Mouse (Mus musculus): ENCODE data around the gene Arhgdib.
"Not testable (repeated sequence)": the region's sequence is repeated elsewhere in the genome, so short reads cannot be mapped to it uniquely, and the experiment has no call there.

GRCm38 (mm10) chr6:136968877-136969276 lies 27.2 kb upstream of the Arhgdib start:
- TF ChIP-seq POLR2A (IDR thresholded peaks at IDR 0.05; ENCODE audit: low read depth, low read length); CTCF (IDR thresholded peaks at IDR 0.05; ENCODE audit: extremely low read depth, insufficient read length, insufficient replicate concordance, low read depth, low read length): not testable (repeated sequence)
